Mouse (Mus musculus) cortical plate, adult 2 months (tissue): Measurements from ENCODE around the gene Chd4.

Experiments
- CTCF ChIP-seq: fragments of 200-500 bp; IDR thresholded peaks from 2 replicates; pipeline ENCODE4 v1.5.1; 2011; ENCODE audit warnings: mild to moderate bottlenecking, control low read depth, low read length; ENCODE audit not compliant: insufficient read depth; ENCODE audit errors: extremely low read depth
- POLR2A ChIP-seq: fragments of 200-500 bp; IDR thresholded peaks from 2 replicates; pipeline ENCODE4 v1.6.1; 2011; ENCODE audit warnings: mild to moderate bottlenecking, low read length, control low read depth; ENCODE audit not compliant: insufficient read depth; ENCODE audit errors: extremely low read depth

DNA sequence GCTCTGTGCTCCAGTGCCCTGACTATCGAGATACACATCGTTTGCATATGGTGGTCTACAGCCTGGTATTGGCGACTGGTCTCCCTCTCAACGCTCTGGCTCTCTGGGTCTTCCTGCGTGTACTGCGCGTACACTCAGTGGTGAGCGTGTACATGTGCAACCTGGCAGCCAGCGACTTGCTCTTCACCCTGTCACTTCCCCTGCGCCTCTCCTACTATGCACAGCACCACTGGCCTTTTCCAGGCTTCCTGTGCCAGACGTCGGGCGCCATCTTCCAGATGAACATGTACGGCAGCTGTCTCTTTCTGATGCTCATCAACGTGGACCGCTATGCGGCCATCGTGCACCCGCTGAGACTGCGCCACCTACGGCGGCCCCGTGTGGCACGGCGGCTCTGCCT is 14.4 kb upstream of the Chd4 start:
- no peak for TF ChIP-seq CTCF
- no peak for TF ChIP-seq POLR2A
